Mouse (Mus musculus) erythroid progenitor cell, adult 5-6 weeks (primary cell): ENCODE data around the gene Cyp26b1. TPM values are rescaled to one million over a fixed set of nuclear protein-coding genes. Genes with fewer than 3 reads are reported as not detected.

Experiments
- ATAC-seq: replicated peaks from 2 replicates; pipeline ENCODE4 v1.8.0; 2016; ENCODE audit warnings: moderate number of reproducible peaks, mild to moderate bottlenecking, moderate TSS enrichment, inconsistent platforms; ENCODE audit not compliant: poor library complexity, low FRiP score, severe bottlenecking
- total RNA-seq, 2 experiments: library from RNA; stranded (forward) in 1 of 2; stranded (reverse) in 1 of 2; fragments of 150-400 nt in 1 of 2; fragments of 186-747, 209-891 nt in 1 of 2; gene quantifications; 2 replicates each; pipeline versions ENCODE4 v1.2.3 to v1.2.4; 2015 to 2017; ENCODE audit warnings: low replicate concordance in 2 of 2

The Cyp26b1 gene
- total RNA-seq, 2 experiments from 2014 or later: not detected

GRCm38 (mm10) chr6:84567696-84568095 lies 26.0 kb downstream of the Cyp26b1 start:
- ATAC-seq: no peak

GRCm38 (mm10) chr6:84566825-84567224 lies 26.9 kb downstream of the Cyp26b1 start:
- no peak for ATAC-seq

DNA sequence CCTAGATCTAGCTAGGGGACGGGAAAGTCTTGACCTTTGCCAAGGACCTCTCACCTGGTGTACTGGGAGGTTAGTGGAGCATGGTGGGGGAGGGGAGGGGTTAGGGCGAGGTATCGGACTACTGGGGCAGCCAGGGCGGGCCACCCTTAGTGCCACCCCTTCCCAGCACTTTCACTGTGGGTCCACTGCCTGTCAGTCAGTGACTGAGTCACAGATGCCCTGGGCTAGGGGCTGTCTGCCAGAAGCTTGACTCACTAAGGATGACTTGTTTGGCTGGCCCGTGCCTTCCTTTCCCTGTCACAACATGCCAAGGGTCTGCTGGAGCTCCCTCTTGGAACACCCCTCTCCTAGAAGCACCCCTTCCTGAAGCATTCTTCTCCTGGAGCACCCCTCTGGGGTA lies 28.5 kb downstream of the Cyp26b1 start:
- no peak for ATAC-seq

DNA sequence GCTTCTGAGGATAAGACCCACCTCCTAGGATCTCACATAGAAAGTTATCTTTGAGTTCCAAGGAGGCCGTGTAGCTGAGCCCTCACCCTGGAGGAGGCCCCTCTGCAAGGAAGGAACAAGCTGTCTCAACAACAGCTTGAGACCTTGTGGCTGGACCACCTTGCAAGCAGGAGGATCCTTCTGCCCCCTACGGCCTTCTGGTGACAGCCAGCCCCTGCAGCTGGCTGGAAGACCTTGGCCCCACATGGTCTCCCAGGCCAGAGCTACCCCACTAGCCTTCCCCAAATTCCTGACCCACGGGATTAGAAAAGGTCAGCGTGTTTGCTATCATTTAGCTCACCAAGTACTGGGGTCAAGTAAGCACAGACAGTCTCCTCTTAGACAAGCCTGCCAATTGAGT lies 30.8 kb downstream of the Cyp26b1 start:
- no peak for ATAC-seq

GRCm38 (mm10) chr6:84561171-84561570 lies 32.5 kb downstream of the Cyp26b1 start:
- no peak for ATAC-seq

- no peak for ATAC-seq
Measured at GRCm38 (mm10) chr6:84549852-84550437, 43.8 kb downstream of the Cyp26b1 start.

DNA sequence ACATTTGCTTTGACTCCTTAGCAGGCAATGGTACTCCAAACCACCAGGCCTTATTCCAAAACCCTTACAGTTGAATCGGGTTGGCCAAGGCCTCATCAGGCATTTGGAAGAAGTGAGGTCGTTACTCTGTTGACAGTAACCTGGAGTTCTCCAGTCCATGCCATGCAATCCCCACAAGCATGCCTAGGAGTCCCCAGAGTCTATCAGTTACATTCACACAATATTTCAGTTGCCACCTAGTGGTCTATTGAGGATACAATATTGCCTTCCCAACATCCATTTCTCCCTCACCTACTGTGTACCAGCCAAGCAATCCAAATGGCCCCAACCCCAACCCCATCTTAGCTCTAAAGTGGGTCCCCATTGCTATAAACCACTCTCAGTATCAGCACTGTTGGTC lies 48.3 kb downstream of the Cyp26b1 start:
- ATAC-seq: no peak

DNA sequence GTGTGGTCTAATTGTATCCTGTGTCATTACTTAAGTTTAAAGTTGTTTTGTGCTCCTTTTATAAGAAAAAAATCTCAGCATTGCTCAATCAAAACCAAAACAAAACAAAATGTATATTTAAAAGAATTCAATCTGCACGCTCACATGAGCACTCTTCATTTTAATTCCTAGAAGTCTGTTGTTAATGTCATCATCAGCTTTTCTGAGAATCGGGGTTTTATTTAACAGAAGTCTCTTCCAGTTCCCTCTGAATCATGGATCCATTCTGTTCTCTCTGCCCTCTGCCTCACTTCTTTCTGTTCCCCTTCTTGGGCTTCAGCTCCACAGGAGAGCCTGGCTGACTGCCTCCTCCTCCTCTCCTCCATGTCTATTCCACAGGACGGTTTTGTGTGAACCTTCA lies 49.3 kb downstream of the Cyp26b1 start:
- ATAC-seq: no peak

GRCm38 (mm10) chr6:84543516-84543915 lies 50.2 kb downstream of the Cyp26b1 start:
- no peak for ATAC-seq

DNA sequence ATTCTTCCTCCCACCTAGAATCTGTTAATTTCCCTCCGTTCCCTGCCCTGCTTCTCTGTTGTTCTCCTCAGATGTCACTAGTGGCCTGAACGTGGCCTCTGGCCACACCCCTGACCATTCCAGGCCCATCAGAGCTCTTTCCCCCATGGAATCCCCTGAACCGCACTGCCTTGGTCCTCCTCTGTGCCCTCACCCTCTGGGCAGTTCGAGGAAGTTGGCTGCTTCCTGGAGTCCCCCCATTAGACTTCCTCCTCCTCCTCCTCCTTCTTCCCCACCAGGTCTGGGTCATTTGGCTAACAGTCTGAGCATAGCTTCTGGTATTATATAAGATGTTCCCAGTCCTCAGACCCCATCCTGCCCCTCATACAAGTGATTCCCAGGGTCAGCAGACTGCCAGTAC lies 53.8 kb downstream of the Cyp26b1 start:
- ATAC-seq: no peak

DNA sequence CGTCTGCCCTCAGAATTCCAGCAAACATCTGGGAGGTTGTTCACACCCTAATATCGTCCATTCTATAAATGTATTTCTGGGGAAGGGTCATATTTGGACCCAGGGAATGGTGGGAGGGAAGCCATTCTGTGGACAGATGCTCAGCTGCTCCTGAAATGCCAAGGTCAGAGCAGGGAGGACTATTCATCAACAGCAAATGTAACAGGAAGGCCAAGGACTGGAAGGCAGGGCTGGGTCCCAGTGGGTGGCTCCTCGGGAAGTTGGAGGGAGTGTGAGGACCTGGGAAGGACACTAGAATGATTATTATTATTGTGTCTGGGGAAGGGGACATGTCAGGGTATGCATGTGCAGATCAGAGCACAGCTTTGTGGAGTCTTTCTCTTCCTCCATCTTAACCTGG lies 55.0 kb downstream of the Cyp26b1 start:
- no peak for ATAC-seq

DNA sequence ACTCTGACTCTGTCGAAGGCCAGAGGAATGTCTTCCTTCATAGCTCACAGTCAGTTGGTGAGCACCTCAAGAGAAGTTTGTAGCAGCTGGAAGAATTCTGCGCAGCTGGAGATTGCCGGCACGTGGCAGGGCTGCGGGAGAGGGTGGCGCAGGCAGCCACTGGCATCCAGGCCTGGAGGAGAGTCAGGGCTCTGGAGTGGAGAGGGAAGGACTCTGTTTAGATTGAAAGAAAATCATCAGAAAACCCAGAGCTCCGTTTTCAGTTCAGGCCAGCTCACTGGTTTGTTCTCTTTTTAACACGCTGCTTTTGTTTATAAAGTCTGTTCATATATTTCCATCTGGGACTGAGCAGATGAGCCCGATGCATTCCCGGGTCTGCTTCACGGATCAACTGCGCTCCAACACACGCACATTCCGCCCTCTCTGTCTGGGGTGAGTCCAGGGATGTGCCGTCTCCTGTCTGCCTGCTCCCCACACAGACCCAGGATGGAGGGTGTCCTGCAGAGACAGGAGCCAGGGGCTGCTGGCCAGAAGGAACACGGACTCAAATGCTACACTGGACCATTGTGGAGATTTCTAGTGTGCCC lies 56.0 kb downstream of the Cyp26b1 start:
- no peak for ATAC-seq

GRCm38 (mm10) chr6:84534944-84535343 lies 58.8 kb downstream of the Cyp26b1 start:
- ATAC-seq: no peak

DNA sequence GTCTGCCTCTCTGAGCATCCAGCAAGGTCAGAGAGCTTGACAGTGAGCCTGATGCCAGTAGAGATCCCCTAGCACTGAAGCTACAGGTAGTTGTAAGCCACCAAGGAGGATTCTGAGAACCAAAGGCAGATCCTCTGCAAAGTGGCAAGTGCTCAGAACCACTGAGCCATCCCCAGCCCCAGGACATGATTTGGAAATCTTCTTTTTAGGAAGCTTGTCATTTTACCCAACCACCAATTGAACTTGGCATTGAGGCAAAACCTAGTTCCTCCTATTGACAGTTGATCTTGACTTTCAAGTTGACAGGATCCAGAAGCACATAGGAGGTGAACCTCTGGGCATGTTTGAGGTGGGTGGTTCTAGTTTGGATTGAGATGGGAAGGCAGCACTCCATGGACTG lies 63.8 kb downstream of the Cyp26b1 start:
- ATAC-seq: no peak

- no peak for ATAC-seq
Measured at GRCm38 (mm10) chr6:84524901-84525601, 68.7 kb downstream of the Cyp26b1 start.
